Mouse (Mus musculus) spleen, postnatal 10 days (tissue): ENCODE results near the gene Abr.
A peak's percentile ranks its signal among the peaks of the same experiment; 100 is the strongest.

Experiments
- DNase-seq, 2 experiments: peaks; one replicate each; pipeline ENCODE4 v3.0.0; 2021 to 2022; ENCODE audit warnings: low spot score in 2 of 2

Abr gene

DNA sequence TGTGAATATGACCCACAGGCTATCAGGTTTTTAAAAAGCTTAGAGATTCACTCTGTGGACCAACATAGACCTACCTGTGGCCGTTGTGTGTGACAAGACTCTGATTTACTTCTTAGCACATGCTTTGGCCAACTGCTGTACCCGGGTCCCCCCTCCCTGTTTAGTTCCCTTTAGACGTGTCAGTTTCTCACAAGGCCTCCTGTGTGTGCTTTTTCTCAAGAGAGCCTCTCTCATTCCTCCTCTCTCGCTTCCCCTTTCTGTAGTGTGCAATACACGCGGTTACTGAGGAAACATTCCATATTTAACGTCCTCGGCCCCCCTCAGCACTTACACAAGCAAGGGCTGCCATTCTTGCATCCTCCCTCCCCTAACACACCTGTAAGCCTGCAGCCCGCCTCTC is 163.4 kb downstream of the Abr start:
- DNase-seq: no peak

DNA sequence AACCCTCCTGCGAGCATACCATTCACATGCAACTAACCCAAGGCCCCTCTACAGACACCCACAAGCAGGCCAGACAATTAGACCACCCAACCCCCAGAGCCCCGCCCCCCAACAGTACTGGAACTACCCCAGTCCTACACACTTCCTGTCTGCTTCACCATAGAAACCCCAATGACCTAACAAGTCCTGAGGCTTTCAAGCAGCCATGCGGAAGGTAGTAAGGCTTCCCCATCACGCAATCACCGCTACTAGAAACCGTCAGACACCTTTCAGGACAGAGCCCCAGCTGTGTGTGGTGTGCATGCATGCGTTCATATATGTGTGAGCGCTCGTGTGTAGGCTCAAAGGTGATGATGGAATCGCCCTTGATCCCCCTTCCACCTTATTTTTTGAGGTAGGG is 165.2 kb downstream of the Abr start:
- peak in 1 of 2 experiments; percentile 30 for DNase-seq

DNA sequence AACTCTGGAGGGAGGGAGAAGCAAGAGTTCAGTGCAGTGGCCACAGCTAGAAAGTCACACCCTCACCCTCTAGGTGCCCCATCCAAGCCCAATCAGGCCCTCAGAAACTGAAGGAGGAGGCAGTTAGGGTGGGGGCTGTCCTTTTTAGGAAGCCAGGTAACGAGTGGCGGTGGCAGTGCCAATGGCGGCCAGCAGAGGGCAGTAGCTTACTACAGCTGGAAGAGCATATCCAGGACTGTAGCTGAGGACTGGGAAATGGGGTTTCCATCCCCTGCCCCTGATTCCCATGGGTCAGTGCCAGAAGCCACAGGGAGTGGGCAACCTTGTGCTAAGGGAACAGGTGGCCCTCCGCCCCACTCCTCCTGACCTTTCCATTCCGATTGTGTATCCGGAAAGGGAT is 165.9 kb downstream of the Abr start:
- DNase-seq: peak; percentile 83 to 92

DNA sequence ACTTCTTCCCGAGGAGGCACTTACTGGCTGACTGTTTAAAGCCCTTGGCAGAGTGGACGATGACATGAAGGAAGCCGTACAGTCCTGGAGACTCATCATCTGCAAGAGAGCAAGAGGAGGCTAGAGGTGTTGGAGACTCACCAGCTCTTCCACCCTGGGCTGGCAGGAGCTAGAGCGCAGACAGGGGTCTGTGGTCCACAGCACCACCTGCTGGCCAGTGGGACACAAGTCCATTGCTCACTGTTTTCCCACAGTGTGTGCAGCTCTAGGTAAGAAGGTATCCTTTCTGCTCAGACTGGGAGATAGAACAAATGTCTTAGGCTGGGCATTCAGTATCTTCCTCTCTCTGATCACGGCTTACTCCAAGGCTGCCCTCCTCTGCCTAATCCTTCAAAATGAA is 167.6 kb downstream of the Abr start:
- DNase-seq: peak; percentile 35 to 79

DNA sequence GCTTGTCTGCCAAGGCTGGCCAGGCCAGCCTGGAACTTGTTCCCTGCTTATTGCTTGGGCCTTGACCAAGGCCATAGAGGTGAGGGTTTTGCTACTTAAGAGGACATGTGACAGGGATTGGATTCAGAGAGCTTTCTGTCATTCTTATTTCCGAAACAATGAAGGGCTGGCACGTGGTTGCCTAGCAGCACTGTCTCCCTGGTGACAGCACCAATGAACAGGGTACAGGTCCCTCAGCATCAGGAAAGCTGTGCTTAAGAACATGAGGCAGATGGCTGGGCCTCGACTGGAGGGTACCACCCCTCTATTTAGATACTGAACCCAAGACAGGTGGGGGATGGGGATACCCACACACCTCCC is 171.9 kb downstream of the Abr start:
- no peak for DNase-seq

DNA sequence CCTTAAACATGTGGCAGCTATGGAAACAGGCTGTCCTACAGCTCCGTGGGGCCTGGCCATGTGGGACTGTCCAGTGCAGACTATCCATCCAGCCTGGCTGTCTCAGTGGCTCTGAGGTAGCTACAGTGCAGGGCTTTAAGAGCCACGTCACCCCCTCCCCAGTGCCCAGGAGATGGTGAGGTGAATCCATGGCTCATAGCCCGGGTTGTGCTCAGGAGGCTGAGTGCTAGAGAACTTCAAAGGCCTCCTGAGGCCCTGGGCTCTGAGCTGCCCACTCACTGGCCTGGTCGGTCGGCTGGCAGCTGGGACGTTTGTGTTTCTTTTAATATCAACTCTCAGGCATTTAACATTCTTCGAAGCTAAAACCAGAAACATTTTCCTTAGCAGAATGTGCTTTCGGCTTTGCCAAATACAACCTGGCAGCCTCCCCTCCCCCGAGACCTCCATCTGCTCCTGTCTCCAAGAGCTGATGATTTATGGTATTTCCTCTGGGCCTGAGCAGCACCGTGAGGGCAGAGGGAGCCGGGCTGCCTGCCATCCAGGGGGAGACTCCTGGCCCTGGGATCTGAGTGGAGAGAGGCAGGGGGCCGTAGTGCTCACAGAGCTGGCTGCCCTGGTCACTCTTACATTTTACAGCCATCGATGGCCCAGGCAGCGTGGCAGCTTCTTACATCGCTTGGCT is 172.5 kb downstream of the Abr start:
- no peak for DNase-seq

DNA sequence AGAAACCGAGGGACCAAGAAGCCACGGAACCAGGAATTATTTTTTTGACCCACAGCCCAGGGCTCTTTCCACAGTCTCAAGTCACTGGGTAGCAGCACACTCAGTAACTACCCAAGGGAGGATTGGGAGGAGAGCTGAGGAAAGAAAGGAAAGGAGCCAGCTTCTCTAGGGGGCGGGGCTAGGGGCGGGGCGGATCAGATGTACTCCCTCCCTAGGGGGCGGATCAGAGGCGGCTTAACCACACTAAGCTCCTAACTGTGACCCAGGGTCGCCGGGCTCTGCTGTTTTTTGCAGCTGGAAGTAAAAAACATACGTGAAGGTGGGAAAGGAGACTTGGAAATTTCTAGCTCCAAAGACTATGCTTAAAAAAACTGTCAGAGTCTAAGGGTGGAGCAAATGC is 175.9 kb downstream of the Abr start:
- DNase-seq: no peak

DNA sequence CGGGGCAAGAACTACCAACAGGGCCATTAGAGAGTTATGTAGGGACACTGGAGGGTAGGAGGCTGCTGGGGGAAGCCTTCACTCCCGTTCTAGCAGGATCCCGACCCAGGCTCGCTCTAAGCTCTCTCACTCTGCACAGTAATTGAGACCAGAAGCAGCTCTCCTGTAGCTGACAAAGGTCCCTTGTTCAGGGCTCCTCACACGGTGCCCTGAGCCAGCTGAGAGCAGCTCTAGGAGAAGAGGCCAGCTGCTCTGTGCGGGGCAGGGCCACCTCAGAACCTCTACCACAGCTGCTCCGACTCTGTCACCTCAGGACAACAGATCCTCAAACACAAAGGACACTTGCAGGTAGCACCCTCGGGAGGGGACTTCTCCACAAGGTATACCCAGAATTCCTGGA is 176.7 kb downstream of the Abr start:
- DNase-seq: no peak

DNA sequence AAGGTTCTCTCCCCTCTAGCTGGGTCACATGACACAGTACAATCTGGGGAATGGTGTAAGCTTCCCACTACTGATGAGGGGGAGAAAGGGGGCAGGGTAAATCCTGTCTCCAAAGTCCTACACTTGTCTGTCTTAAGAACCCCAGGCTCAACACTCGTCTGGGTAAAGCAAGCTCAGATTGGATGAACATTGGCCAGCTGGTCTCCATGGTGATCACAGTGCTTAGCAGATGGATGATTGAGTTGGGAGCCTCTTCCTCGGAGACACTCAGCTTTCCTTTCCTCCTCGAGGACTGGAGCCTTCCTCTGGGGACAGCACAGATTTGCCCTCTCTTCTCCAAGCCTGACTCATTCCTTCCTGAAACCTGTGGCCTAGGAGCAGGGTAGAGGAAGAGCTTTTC is 182.4 kb downstream of the Abr start:
- DNase-seq: no peak

DNA sequence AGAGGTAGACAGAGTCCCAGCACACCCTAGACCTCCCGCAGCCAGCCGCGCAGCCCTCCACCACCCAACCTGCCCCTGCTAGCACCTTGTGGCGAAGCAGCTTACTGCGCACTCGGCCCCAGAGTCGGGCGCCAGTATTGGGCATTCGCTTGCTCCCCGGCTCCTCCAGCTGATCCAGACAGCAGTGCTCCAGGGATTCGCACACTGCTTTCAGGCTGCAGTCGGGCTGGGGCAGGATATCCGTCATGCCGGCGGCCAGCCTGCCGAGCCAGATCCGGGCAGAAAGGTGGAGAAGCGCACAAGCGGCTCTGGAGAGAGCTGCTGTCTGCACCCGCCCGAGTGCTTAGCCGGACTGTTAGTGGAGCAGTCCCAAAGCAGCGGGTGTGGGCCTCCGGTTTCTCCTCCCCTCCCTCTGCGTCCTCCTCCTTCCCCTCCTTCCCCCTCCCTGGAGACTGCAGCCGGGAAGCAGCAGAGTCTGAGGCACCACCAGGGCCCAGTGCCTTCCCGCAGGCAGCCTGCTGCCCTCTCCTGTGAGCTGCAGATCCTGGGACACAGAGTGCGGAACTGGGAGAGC is 185.2 kb downstream of the Abr start:
- DNase-seq: no peak

DNA sequence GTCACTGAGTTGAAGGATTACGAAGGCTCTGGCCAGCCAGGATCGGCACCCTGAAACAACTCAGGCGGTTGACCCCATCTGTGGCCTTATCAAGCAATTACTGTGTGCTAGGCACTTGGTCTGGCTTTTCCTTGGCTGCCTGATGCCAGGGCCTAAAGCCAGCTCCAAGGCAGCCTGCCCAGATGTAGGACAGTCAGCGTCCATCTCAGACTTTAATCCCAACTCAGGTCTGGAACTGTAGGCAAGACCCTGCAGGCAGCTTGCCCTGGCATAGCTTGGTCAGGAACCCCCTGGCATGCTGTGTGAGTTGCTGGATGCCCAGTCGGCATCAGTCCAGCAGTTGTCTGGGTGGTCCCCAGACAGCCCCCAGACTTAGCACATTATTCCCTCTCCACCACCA is 186.1 kb downstream of the Abr start:
- no peak for DNase-seq

DNA sequence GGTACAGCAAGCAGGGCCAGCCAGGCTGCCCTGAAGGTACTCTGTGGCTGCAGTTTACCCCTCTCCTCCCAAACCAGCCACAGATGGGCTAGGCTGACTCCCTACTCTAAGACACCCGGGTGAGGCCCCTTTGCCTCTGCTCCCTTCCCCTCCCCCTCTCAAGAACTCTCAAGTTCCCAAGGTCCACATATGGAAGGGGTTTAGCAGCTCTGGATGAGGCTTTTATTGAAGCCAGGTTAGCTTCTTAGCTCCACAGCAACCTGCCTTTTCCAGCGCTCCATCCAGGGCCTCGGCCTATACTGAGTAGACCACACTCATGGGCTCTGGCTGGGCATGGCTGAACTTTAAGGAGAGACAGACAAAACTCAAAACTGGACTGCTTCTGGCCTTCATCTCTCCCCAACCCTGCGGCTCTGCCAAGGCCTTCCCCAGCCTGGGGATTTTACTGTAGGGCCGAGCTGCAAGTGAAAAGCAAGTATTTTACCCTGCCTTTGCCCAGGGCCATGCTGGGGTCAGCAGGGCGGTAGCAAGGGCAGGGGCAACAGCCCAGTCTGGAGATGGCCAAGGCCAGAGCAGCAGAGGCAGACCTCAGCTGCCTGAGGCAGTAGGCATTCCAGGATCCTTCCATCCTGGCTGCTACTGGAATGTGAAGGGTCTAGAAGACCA is 192.0 kb downstream of the Abr start:
- no peak for DNase-seq

DNA sequence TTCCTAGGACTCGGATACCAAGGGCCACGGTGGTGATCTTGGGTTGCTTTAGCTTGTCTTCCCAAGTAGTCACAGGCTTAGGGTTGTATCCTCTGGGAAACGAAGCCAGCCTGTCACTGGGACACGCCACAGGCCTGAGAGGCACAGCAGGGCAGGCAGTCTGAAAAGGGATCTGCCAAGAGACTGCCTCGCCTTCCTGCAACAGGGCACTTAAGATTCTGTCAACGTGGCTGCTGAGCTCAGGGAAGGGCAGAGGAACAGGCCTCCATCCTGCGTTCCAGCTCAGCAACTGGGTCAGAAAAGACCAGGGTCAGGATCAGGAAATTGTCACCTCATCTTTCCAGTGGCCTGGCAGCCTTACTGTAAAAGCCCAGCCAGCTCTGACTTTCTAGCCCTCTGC is 192.6 kb downstream of the Abr start:
- DNase-seq: no peak

DNA sequence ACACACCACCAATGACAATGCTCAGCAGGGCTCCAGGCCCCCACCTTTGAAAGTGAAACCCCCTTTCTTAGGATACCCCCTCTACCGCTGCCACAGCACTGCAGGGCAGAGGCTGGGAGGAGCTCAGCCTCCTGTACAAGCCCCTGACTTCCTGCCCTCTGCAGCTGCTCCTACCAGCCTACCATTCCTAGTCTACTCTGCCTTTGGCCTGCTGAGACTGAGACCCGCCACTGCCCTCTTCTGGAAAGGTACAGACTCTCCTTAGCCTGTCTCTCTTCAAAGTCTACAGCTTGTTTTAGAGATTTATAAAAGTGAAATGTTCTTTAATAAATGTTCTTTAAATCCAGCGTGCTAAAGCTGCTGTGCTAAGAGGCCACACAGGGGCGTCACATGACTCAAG is 193.1 kb downstream of the Abr start:
- peak in 1 of 2 experiments; percentile 30 for DNase-seq

DNA sequence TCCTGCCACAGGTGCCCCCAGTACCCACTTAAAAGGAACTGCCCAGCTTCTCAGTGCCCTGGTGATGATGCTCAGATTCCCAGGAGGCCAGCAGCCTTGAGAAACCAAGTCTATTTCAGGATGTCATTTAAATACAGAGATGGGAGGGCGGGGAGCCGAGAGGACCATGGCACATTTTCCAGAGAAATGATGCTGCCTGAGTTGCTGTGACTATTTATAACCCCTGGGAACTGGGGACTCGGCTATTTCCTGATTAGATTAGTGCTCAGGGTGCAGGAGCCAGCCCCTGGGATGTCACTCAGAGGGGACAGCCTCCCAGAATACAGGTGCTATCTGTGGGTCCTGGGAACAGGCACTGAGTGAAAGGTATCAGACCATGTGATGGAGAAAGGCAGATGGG is 194.3 kb downstream of the Abr start:
- no peak for DNase-seq

DNA sequence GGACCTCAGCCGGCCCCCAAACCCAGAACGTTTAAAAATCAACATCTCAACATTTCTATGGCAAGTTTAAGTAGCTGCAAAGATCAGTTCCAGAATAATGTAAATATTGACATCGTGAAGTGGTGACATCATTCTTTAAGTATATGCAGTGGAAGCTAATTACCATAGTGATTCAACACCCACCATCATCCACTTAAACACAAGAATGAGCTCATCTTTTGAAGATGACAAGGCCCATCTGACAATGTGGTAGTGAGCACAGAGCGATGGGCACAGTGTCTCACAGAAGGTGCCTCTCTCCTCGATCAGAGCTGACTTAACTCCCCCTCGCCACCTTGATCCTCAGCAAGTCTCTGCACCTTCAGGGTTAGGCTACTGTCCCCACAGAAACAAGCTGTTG is 196.4 kb downstream of the Abr start:
- no peak for DNase-seq

DNA sequence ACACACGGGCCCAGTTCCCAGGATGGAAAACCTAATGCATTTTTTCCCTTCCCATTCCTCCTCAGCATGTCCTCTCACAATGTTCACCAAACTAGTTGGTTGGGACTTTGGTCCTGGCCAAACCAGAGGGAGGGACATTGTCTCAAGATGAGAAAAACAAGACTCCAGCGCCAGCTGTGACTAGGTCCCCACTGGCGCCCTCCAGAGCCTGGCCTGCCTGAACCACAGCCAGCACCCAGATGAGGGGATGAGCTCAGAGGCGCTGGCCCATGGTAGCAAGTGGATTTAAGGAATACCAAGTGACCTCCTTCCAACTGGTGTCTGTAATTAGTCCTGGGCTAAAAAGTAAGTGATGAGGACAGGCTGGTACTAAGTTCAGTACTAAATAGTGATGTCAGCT is 201.2 kb downstream of the Abr start:
- DNase-seq: no peak

DNA sequence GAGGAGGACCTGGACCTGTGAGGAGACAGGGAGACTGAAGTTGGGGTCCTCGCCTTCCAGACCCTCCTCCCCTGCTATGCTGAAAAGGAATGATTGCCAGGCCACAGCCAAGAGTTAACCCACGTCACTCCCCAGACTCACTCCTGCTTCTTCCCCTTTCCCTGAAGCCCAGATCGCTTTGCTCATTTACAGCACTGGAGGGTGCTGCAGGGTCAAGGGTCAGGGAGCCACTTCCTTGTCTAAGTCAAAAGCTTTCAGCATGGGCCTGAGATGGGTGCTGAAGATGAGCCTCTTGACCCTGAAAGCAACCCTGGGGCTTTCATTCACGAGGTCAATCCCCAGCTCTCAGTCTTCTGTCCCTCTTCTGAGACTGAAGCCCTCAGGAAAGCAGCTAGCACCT is 202.9 kb downstream of the Abr start:
- DNase-seq: peak in 1 of 2 experiments; percentile 47

DNA sequence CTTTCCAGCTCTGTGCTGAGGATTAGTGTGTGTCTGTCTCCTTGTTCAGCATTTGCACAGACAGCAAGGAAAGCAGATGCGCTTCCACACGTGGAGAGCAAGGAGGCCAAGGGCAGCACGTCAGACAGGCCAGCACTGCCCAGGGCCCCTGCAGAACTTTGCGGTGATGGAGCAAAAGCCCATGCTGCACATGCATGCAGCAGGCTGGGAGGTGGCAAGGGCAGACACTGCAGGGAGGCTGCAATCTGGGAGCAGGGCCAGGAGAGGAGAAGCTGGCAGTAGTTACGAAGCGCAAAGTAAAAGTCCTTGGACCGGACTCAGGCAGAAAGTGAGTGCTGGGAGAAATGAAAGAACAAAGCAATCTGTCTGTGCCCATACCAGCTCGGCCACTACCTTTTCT is 203.7 kb downstream of the Abr start:
- no peak for DNase-seq

DNA sequence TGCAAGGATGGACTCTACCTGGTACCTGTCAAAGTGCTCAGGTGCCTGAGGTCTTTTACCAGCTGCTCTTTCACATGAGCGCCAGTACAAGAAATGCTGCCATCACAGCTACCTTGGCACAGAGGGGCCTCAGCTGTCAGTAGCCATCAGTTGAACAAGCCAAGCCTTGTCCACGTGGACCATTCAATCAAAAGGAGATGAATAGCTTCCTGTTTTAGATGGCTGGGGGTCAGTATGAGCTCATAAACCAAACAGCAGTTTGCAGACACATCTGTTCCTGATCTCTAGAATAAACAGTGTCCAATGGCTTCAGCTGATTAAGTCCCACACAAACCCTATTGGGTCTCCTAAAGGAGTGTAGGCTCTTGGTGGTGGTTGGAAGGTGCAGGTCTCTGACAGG is 206.1 kb downstream of the Abr start:
- DNase-seq: no peak

DNA sequence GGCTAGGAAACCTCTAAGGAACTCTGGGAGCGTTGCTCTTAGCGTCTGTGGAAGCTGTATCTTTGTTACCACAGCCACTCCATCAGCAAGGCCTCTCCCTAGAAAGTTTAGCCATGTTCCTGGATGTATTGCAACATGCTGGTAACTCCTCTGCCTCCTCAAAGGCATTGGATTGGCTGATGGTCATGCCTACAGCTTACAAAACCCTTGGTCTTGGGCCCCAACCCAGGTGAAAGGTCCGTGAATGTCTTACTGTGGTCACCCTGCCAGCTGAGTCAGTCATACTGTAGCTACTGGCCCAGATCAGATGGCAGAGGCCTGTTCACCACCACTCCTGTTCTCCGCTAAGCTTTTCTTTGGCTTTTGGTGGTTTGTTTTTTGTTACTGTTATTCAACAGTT is 207.1 kb downstream of the Abr start:
- DNase-seq: no peak

DNA sequence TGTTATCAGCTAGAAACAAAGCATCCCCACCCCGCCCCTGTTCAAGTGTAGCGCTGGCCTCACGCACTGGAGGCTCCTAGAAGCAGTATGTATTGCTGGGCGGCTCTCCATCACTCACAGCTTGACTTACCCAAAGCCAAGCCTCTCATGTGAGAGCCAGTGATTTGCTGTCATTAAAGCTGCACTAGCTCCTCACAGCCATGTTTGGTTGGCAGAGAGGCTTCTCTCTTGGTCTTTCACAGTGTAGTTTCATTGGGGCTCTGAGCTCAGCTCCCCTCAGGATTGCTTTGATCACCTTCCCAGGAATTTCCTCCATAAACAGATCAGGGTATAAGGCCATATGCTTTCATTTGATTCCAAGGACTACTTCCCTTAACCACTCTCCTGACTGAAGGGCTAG is 208.9 kb downstream of the Abr start:
- DNase-seq: no peak

DNA sequence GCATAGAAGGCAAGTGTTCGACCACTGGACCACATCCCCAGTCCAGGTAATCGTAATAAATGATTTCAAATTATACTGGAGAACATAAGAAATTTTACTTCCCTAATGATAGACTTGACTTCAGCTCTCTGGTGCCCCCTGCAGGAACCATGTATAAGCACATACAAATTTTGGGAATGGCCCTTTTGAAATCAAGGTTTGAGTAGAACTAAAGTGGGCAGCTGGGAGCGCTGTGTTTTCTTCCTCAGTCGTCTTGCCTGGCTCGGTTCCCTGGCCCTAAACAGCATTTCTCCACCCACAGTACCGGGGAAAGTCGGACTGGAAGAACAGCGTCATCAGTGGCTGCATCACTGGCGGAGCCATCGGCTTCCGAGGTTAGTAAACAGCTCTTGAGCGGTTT is 211.3 kb downstream of the Abr start:
- peak; percentile 55 to 82 for DNase-seq
